Mouse (Mus musculus) liver, adult 2 months (tissue): ENCODE data around the gene Olfr1496. TPM values are rescaled to one million over a fixed set of nuclear protein-coding genes. Genes with fewer than 3 reads are reported as not detected.

Experiments used
- DNase-seq: peaks from one replicate; pipeline ENCODE4 v3.0.0-alpha.2; 2011; ENCODE audit warnings: low read depth, low spot score; ENCODE audit errors: extremely low read depth
- H3K27ac ChIP-seq: fragments of 200-500 bp; replicated peaks from 2 replicates; pipeline ENCODE4 v1.5.1; 2012; ENCODE audit warnings: low read depth, mild to moderate bottlenecking, control low read depth, inconsistent platforms, low read length; ENCODE audit not compliant: insufficient read depth
- H3K27me3 ChIP-seq: fragments of 200-500 bp; 2 replicates; pipeline ENCODE4 v1.6.1; 2012; ENCODE audit warnings: mild to moderate bottlenecking, moderate library complexity, low read length, inconsistent platforms; ENCODE audit not compliant: control insufficient read depth, insufficient read depth
- H3K36me3 ChIP-seq: fragments of 200-500 bp; 2 replicates; pipeline ENCODE4 v1.6.1; 2012; ENCODE audit warnings: low read length, inconsistent platforms; ENCODE audit not compliant: control insufficient read depth, insufficient read depth
- H3K4me1 ChIP-seq: fragments of 200-500 bp; 2 replicates; pipeline ENCODE4 v1.6.1; 2011; ENCODE audit warnings: low read length; ENCODE audit not compliant: control insufficient read depth, insufficient read depth
- H3K4me3 ChIP-seq: fragments of 200-500 bp; 2 replicates; pipeline ENCODE4 v1.5.1; 2011; ENCODE audit warnings: low read depth, mild to moderate bottlenecking, control low read depth, low read length, moderate library complexity; ENCODE audit not compliant: insufficient read depth
- H3K79me2 ChIP-seq: fragments of 200-500 bp; 2 replicates; pipeline ENCODE4 v1.6.1; 2012; ENCODE audit warnings: inconsistent platforms, mild to moderate bottlenecking, low read length, moderate library complexity; ENCODE audit not compliant: control insufficient read depth, insufficient read depth
- H3K9ac ChIP-seq: fragments of 200-500 bp; 2 replicates; pipeline ENCODE4 v1.6.1; 2012; ENCODE audit warnings: low read depth, mild to moderate bottlenecking, control low read depth, inconsistent platforms, low read length
- CTCF ChIP-seq: fragments of 200-500 bp; IDR thresholded peaks from 2 replicates; pipeline ENCODE4 v1.5.1; 2011; ENCODE audit warnings: low read depth, low read length, control low read depth
- POLR2A ChIP-seq: fragments of 200-500 bp; IDR thresholded peaks from 2 replicates; pipeline ENCODE4 v1.6.1; 2011; ENCODE audit warnings: low read length, control low read depth; ENCODE audit not compliant: insufficient read depth; ENCODE audit errors: extremely low read depth
- WGBS: fragments of 180-500 bp; shearing (Covaris S2); methylation state at CpG from one replicate; pipeline ENCODE4 v1.1.7; 2018; 5-methylcytosine and 5-hydroxymethylcytosine counted together
- polyA plus RNA-seq: library from polyadenylated mRNA; depleted of rRNA; stranded (reverse); fragments of >200 nt; gene quantifications from 2 replicates; pipeline ENCODE4 v1.2.3, GENCODE M21; 2012; rRNA removed
- total RNA-seq: library from RNA; depleted of rRNA; stranded (reverse); fragments of >200 nt; gene quantifications from 2 replicates; pipeline ENCODE4 v1.2.3, GENCODE M21; 2014; rRNA removed

The Olfr1496 gene
- total and polyA plus RNA-seq, 2 experiments, result not detected

DNA sequence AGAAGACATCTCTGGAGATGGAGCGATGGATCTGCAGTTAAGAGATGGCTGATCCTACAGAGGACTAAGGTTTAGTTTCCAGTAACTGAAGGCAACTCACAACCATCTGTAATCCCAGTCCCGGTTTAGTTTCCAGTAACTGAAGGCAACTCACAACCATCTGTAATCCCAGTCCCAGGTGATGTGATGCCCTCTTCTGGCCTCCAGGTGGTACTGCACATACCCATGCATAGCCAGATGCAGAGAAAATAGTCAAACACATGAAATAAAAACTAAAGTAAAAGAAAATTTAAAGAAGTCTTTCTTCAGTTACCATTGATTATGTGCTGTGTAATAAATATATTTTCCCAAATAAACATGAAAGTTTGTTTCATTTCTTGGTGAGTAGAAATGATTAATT, 35.1 kb downstream of the Olfr1496 start:
- DNase-seq, result no peak
- Histone ChIP-seq H3K9ac (no peak overlapping the region), H3K36me3 (no peaks in the 10 kb centered on the region), H3K79me2 (no peaks in the 10 kb centered on the region), H3K4me3 (no peak overlapping the region), H3K4me1 (no peaks in the 10 kb centered on the region), H3K27me3 (no peaks in the 10 kb centered on the region), H3K27ac (no peak overlapping the region)
- 58% methylated on average over 2 of the region's 2 CpGs for WGBS
- no peak for TF ChIP-seq POLR2A
- peak; percentile 8; the same call in 1 of the 2 replicates for TF ChIP-seq CTCF

DNA sequence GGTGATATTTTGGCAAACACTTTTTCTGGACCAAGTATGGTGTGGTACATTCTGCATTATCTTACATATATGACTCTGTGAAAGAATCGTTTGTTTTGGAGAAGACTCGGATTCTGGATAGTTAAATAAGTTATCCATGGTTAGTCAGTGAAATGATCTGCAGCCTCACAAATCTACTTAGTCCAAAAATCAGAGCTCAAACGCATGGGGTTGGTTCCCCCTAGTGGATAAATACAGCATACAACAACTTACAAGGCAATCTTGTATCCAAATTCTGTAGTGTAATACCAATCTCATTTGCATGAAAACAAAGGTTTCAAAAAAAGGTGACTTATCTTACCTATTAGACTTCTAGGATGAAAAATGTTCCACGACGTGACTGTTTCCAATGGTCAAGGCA, 41.1 kb downstream of the Olfr1496 start:
- peak; percentile 12 for DNase-seq
- Histone ChIP-seq H3K36me3 (no peaks in the 10 kb centered on the region), H3K4me3 (no peak overlapping the region), H3K79me2 (no peaks in the 10 kb centered on the region), H3K27me3 (no peaks in the 10 kb centered on the region), H3K27ac (no peak overlapping the region), H3K9ac (no peak overlapping the region), H3K4me1 (no peaks in the 10 kb centered on the region)
- 0 out of 2 replicates have a peak, but pooled peaks have one; percentile 12 for TF ChIP-seq CTCF
- TF ChIP-seq POLR2A, result no peak
- 31% methylated on average over 5 of the region's 5 CpGs for WGBS

DNA sequence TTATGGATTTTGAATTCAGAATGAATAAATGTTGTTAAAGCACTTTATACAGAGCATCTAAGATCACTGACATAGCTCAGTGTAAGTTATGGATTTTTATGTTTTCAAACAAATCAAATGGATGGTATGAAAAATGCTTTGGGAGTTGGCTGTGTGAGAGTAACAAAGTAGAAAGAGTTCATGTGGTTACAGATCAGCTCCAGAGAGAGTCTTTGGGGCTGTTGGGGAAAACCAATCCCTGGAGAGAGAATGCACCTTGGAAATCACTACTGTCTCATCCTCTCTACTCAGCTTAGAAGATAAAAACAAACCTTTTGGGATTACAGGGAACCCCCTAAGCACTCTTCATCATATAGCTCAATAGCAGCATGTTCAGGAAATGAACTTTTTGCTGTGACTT, 41.7 kb downstream of the Olfr1496 start, which contains the start of gene Olfr1499:
Gene Olfr1499 (minus strand): TSS at position 101 of the 400 bp plus-strand sequence.
- Histone ChIP-seq H3K27ac (no peak within 1 kb of the TSS), H3K4me3 (no peak within 1 kb of the TSS), H3K27me3 (no peaks in the 10 kb centered on the region), H3K79me2 (no peaks in the 10 kb centered on the region), H3K4me1 (no peaks in the 10 kb centered on the region), H3K36me3 (no peaks in the 10 kb centered on the region), H3K9ac (no peak within 1 kb of the TSS)
- DNase-seq, result no peak
- TF ChIP-seq POLR2A (no peak), CTCF (no peak)

DNA sequence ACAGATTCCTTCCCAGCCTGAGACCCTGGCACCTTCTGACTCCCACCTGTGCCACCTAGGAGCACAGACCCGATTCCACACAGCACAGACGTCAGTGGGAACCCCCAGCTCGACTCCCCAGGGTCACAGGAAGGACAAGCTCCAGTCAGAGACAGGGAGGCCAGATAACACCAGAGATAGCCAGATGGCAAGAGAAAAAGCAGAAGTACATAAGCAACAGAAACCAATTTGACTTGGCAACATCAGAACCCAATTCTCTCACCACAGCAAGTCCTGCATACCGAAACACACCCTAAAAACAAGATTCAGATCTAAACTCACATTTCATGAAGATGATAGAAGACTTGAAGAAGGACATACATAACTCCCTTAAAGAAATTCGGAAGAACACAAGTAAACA, 43.2 kb downstream of the Olfr1496 start:
- H3K4me3 ChIP-seq, result no peak overlapping the region
- H3K4me1 ChIP-seq, result no peaks in the 10 kb centered on the region
- no peaks in the 10 kb centered on the region for H3K79me2 ChIP-seq
- WGBS, result 42% methylated on average over 5 of the region's 5 CpGs
- no peaks in the 10 kb centered on the region for H3K36me3 ChIP-seq
- no peak overlapping the region for H3K9ac ChIP-seq
- TF ChIP-seq CTCF (no peak), POLR2A (no peak)
- H3K27me3 ChIP-seq, result no peaks in the 10 kb centered on the region
- no peak overlapping the region for H3K27ac ChIP-seq
- no peak for DNase-seq

DNA sequence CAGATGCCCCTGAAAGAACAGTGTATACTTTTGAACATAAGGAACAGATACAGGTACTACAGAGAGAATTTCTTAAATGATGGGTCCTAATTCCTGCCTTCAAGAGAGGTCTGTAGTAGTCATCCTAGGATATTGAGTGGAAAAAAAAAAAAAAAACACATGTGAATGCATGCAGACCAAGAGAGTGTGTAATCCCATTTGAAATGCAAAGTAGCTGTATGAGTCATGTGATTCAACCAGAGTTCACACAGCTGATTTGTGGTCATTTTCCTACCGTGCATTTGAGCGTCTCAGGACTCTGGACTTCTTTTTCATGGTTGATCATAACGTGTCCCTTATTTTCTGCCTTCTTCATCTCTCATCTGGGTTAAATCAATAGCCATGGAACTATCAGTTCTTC, 50.8 kb downstream of the Olfr1496 start:
- no peak overlapping the region for H3K4me3 ChIP-seq
- H3K79me2 ChIP-seq, result no peaks in the 10 kb centered on the region
- no peak for DNase-seq
- WGBS, result 73% methylated on average over 3 of the region's 3 CpGs
- no peak overlapping the region for H3K27ac ChIP-seq
- no peaks in the 10 kb centered on the region for H3K27me3 ChIP-seq
- no peak for TF ChIP-seq POLR2A
- no peak for TF ChIP-seq CTCF
- H3K4me1 ChIP-seq, result no peaks in the 10 kb centered on the region
- no peak overlapping the region for H3K9ac ChIP-seq
- H3K36me3 ChIP-seq, result no peaks in the 10 kb centered on the region

DNA sequence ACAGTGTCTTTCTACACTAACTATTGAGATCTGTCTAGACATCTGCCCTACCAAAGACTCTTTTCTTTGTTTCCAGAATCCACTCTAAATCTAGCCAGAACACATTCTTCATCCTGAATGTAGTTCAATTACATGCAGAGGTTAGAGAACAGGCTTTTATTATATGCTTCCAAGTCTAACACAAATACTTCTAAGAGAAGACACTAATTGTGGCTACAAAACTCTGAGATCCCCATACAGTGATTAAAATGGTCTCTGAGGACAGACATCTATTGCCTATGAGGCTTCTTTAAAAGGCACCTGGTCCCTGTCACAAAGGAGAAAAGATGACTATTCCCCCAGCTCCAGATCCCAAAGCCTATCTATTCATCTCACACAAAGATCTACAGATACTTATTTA, 52.7 kb downstream of the Olfr1496 start, which contains the start of gene Olfr1500:
Gene Olfr1500 (minus strand): TSS at position 101 of the 400 bp plus-strand sequence.
- TF ChIP-seq CTCF, result no peak
- no peak for TF ChIP-seq POLR2A
- DNase-seq, result no peak
- H3K9ac ChIP-seq, result no peak within 1 kb of the TSS
- no peak within 1 kb of the TSS for H3K27ac ChIP-seq
- no peaks in the 10 kb centered on the region for H3K79me2 ChIP-seq
- no peak within 1 kb of the TSS for H3K4me3 ChIP-seq
- no peaks in the 10 kb centered on the region for H3K36me3 ChIP-seq
- H3K4me1 ChIP-seq, result no peaks in the 10 kb centered on the region
- no peaks in the 10 kb centered on the region for H3K27me3 ChIP-seq

Other genes starting within 250 kb of the Olfr1496 start
- gene Olfr1480, start 250.0 kb upstream of the Olfr1496 start, total RNA-seq, result not detected in 2 replicates
- not detected in 2 replicates for gene Olfr1480, start 250.0 kb upstream of the Olfr1496 start, polyA plus RNA-seq
- gene Olfr1484, start 194.4 kb upstream of the Olfr1496 start, total RNA-seq, result not detected in 2 replicates
- gene Olfr1484, start 194.4 kb upstream of the Olfr1496 start, polyA plus RNA-seq, result not detected in 2 replicates
- not detected in 2 replicates for gene Olfr1487, start 160.5 kb upstream of the Olfr1496 start, total RNA-seq
- gene Olfr1487, start 160.5 kb upstream of the Olfr1496 start, polyA plus RNA-seq, result not detected in 2 replicates
- not detected in 2 replicates for gene Olfr1489, start 146.3 kb upstream of the Olfr1496 start, total RNA-seq
- gene Olfr1489, start 146.3 kb upstream of the Olfr1496 start, polyA plus RNA-seq, result not detected in 2 replicates
- not detected in 2 replicates for gene Olfr1490, start 126.8 kb upstream of the Olfr1496 start, total RNA-seq
- gene Olfr1490, start 126.8 kb upstream of the Olfr1496 start, polyA plus RNA-seq, result not detected in 2 replicates
- gene Olfr1491, start 80.6 kb upstream of the Olfr1496 start, total RNA-seq, result not detected in 2 replicates
- not detected in 2 replicates for gene Olfr1491, start 80.6 kb upstream of the Olfr1496 start, polyA plus RNA-seq
- not detected in 2 replicates for gene Olfr1493-ps1, start 54.6 kb upstream of the Olfr1496 start, total RNA-seq
- gene Olfr1493-ps1, start 54.6 kb upstream of the Olfr1496 start, polyA plus RNA-seq, result not detected in 2 replicates
- not detected in 2 replicates for gene Olfr1494, start 38.1 kb upstream of the Olfr1496 start, total RNA-seq
- gene Olfr1494, start 38.1 kb upstream of the Olfr1496 start, polyA plus RNA-seq, result not detected in 2 replicates
- not detected in 2 replicates for gene Olfr1495, start 13.3 kb upstream of the Olfr1496 start, total RNA-seq
- gene Olfr1495, start 13.3 kb upstream of the Olfr1496 start, polyA plus RNA-seq, result not detected in 2 replicates
- not detected in 2 replicates for gene Olfr1497, start 20.3 kb downstream of the Olfr1496 start, total RNA-seq
- gene Olfr1497, start 20.3 kb downstream of the Olfr1496 start, polyA plus RNA-seq, result not detected in 2 replicates
- gene Olfr1499, start 41.6 kb downstream of the Olfr1496 start, total RNA-seq, result not detected in 2 replicates
- not detected in 2 replicates for gene Olfr1499, start 41.6 kb downstream of the Olfr1496 start, polyA plus RNA-seq
- gene Olfr1500, start 52.6 kb downstream of the Olfr1496 start, total RNA-seq, result not detected in 2 replicates
- gene Olfr1500, start 52.6 kb downstream of the Olfr1496 start, polyA plus RNA-seq, result not detected in 2 replicates
- gene Olfr1501, start 72.8 kb downstream of the Olfr1496 start, total RNA-seq, result not detected in 2 replicates
- not detected in 2 replicates for gene Olfr1501, start 72.8 kb downstream of the Olfr1496 start, polyA plus RNA-seq
- gene Olfr1502, start 83.9 kb downstream of the Olfr1496 start, total RNA-seq, result not detected in 2 replicates
- not detected in 2 replicates for gene Olfr1502, start 83.9 kb downstream of the Olfr1496 start, polyA plus RNA-seq
- gene Olfr1504, start 120.0 kb downstream of the Olfr1496 start, total RNA-seq, result not detected in 2 replicates
- gene Olfr1504, start 120.0 kb downstream of the Olfr1496 start, polyA plus RNA-seq, result not detected in 2 replicates
- not detected in 2 replicates for gene Olfr1505, start 135.7 kb downstream of the Olfr1496 start, total RNA-seq
- gene Olfr1505, start 135.7 kb downstream of the Olfr1496 start, polyA plus RNA-seq, result not detected in 2 replicates